Mouse (Mus musculus): ENCODE measurements around the gene Rap1gap2. TPM values are rescaled to one million over a fixed set of nuclear protein-coding genes. Genes with fewer than 3 reads are reported as not detected.

Gene Rap1gap2
- polyA plus RNA-seq, 1 experiment from 2014 or later, result 0.75 TPM

- peak; percentile 71 for DNase-seq
- peak; percentile 73 for ATAC-seq
- peak overlapping the region; percentile 98 for H3K27ac ChIP-seq (ENCODE audit: low read depth)
- no peaks in the 10 kb centered on the region; the same call in none of the 2 replicates for H3K36me3 ChIP-seq (replicated peaks; ENCODE audit: insufficient read depth, low read length)
- peak overlapping the region; percentile 92 for H3K9ac ChIP-seq (replicated peaks)
- TF ChIP-seq EP300 (IDR thresholded peaks at IDR 0.05; ENCODE audit: low read depth), result no peak; the same call in 1 of the 2 replicates
- TF ChIP-seq CTCF (IDR thresholded peaks at IDR 0.05; ENCODE audit: low read depth), result no peak
- peak overlapping the region; percentile 90 for H3K4me3 ChIP-seq (ENCODE audit: low read depth, low read length)
- H3K9me3 ChIP-seq (ENCODE audit: low read length), result no peaks in the 10 kb centered on the region
- WGBS (ENCODE audit: insufficient replicate concordance), result under 1% methylated on average over 45 of the region's 53 CpGs
- H3K4me1 ChIP-seq (ENCODE audit: insufficient read depth), result peaks cover 30% of the 10 kb centered on the region
- H3K27me3 ChIP-seq (ENCODE audit: insufficient read depth, low read length), result no peaks in the 10 kb centered on the region
- peak overlapping the region; percentile 93 for H3K4me2 ChIP-seq (ENCODE audit: low read depth, low read length)
Measured at GRCm38 (mm10) chr11:74649647-74650551, 39.2 kb upstream of the Rap1gap2 start.

DNA sequence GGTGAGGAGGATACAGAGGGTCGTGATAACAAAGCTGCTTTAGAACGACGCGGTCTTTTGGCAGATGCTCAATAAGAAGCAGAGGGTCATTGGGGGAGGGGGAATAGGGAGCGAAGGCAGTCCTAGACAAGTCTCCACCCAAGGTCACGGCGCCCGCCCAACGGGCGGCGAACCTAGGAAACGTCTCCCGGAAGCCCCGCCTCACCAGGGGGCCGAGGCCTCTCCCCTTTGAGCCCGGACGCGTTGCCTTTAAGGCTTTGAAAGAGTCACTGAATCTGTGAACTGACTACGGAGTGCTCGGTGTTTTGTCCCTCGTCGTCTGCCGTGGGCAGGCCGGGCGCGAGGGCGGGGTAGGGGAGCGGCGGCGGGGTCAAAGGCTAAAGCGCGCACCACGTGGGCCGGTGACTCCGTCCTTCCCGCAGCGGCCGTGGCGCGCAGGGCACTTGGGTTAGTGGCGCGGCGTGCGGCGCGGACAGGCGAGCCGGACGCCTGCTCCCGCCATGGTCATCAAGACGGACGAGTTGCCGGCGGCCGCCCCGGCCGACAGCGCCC is 38.5 kb upstream of the Rap1gap2 start, which contains the start of gene Cluh:
Gene Cluh, plus strand, starts transcription at position 401 of the 552 bp plus-strand sequence.
- H3K27ac ChIP-seq (ENCODE audit: low read depth), result peak within 1 kb of the TSS; percentile 98
- peaks cover 30% of the 10 kb centered on the region for H3K4me1 ChIP-seq (ENCODE audit: insufficient read depth)
- peak; percentile 96 for DNase-seq
- peak within 1 kb of the TSS; percentile 92 for H3K9ac ChIP-seq (replicated peaks)
- peak; percentile 85 for ATAC-seq
- WGBS (ENCODE audit: insufficient replicate concordance), result under 1% methylated on average over 37 of the region's 58 CpGs
- TF ChIP-seq EP300 (IDR thresholded peaks at IDR 0.05; ENCODE audit: low read depth) (peak; percentile 71; the same call in 1 of the 2 replicates), CTCF (IDR thresholded peaks at IDR 0.05; ENCODE audit: low read depth) (no peak)
- H3K36me3 ChIP-seq (replicated peaks; ENCODE audit: insufficient read depth, low read length), result no peaks in the 10 kb centered on the region; the same call in none of the 2 replicates
- H3K27me3 ChIP-seq (ENCODE audit: insufficient read depth, low read length), result no peaks in the 10 kb centered on the region
- H3K9me3 ChIP-seq (ENCODE audit: low read length), result no peaks in the 10 kb centered on the region
- H3K4me2 ChIP-seq (ENCODE audit: low read depth, low read length), result peak within 1 kb of the TSS; percentile 93
- H3K4me3 ChIP-seq (ENCODE audit: low read depth, low read length), result peak within 1 kb of the TSS; percentile 90

- Histone ChIP-seq H3K9me3 (ENCODE audit: low read length) (no peaks in the 10 kb centered on the region), H3K27me3 (ENCODE audit: insufficient read depth, low read length) (no peaks in the 10 kb centered on the region), H3K36me3 (replicated peaks; ENCODE audit: insufficient read depth, low read length) (no peaks in the 10 kb centered on the region; the same call in none of the 2 replicates), H3K9ac (replicated peaks) (peak overlapping the region; percentile 92), H3K4me2 (ENCODE audit: low read depth, low read length) (peak overlapping the region; percentile 93), H3K4me3 (ENCODE audit: low read depth, low read length) (peak overlapping the region; percentile 90), H3K27ac (ENCODE audit: low read depth) (peak overlapping the region; percentile 78), H3K4me1 (ENCODE audit: insufficient read depth) (peaks cover 30% of the 10 kb centered on the region)
- WGBS (ENCODE audit: insufficient replicate concordance), result 8% methylated on average over 1 of the region's 1 CpGs
- ATAC-seq (peak; percentile 14; the same call in 1 of the 2 replicates), DNase-seq (no peak)
- no peak for TF ChIP-seq EP300 (IDR thresholded peaks at IDR 0.05; ENCODE audit: low read depth)
- no peak for TF ChIP-seq CTCF (IDR thresholded peaks at IDR 0.05; ENCODE audit: low read depth)
Measured at GRCm38 (mm10) chr11:74648676-74649075, 38.0 kb upstream of the Rap1gap2 start.

DNA sequence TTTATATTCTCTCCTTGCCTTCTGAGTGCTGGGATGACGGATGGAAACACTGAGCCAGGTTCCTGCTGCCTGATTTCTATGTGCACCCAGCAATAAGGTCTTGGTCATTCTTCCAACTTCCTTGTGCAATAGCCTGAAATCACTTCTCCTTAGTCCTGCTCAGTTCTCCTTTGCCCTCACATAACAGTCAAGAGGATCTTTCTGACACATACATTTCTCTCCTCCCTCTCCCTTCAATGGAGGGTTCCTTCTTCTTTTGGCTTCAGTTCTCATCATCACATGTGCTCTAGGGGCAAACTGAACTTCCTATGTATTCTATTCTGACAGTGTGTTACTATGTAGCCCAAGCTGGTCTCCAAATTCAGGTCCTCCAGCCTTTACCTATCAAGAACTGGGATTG is 37.3 kb upstream of the Rap1gap2 start:
- Histone ChIP-seq H3K9ac (replicated peaks) (no peak overlapping the region), H3K4me2 (ENCODE audit: low read depth, low read length) (0 out of 2 replicates have a peak overlapping the region, but pooled peaks have one; percentile 93), H3K27me3 (ENCODE audit: insufficient read depth, low read length) (no peaks in the 10 kb centered on the region), H3K4me1 (ENCODE audit: insufficient read depth) (peaks cover 25% of the 10 kb centered on the region), H3K36me3 (replicated peaks; ENCODE audit: insufficient read depth, low read length) (no peaks in the 10 kb centered on the region; the same call in 1 of the 2 replicates), H3K9me3 (ENCODE audit: low read length) (no peaks in the 10 kb centered on the region), H3K4me3 (ENCODE audit: low read depth, low read length) (no peak overlapping the region), H3K27ac (ENCODE audit: low read depth) (peak overlapping the region; percentile 78)
- DNase-seq (no peak), ATAC-seq (no peak)
- 77% methylated on average over 1 of the region's 1 CpGs for WGBS (ENCODE audit: insufficient replicate concordance)
- TF ChIP-seq EP300 (IDR thresholded peaks at IDR 0.05; ENCODE audit: low read depth) (no peak), CTCF (IDR thresholded peaks at IDR 0.05; ENCODE audit: low read depth) (no peak)

- Histone ChIP-seq H3K4me2 (ENCODE audit: low read depth, low read length) (no peak overlapping the region), H3K9me3 (ENCODE audit: low read length) (no peaks in the 10 kb centered on the region), H3K4me3 (ENCODE audit: low read depth, low read length) (no peak overlapping the region), H3K4me1 (ENCODE audit: insufficient read depth) (peaks cover 11% of the 10 kb centered on the region), H3K9ac (replicated peaks) (no peak overlapping the region), H3K36me3 (replicated peaks; ENCODE audit: insufficient read depth, low read length) (no peaks in the 10 kb centered on the region), H3K27me3 (ENCODE audit: insufficient read depth, low read length) (peaks cover 30% of the 10 kb centered on the region), H3K27ac (ENCODE audit: low read depth) (no peak overlapping the region)
- DNase-seq (no peak), ATAC-seq (no peak)
- WGBS (ENCODE audit: insufficient replicate concordance), result 61% methylated on average over 1 of the region's 1 CpGs
- TF ChIP-seq EP300 (IDR thresholded peaks at IDR 0.05; ENCODE audit: low read depth) (no peak), CTCF (IDR thresholded peaks at IDR 0.05; ENCODE audit: low read depth) (no peak)
Measured at GRCm38 (mm10) chr11:74639628-74640027, 28.9 kb upstream of the Rap1gap2 start.

Measured in liver, postnatal 0 days (tissue).